Mouse (Mus musculus) heart, adult 11 months (tissue): Measurements from ENCODE around the gene Rgl1.

Experiments
- DNase-seq: peaks from one replicate; pipeline ENCODE4 v3.0.0; 2022

Gene Rgl1

DNA sequence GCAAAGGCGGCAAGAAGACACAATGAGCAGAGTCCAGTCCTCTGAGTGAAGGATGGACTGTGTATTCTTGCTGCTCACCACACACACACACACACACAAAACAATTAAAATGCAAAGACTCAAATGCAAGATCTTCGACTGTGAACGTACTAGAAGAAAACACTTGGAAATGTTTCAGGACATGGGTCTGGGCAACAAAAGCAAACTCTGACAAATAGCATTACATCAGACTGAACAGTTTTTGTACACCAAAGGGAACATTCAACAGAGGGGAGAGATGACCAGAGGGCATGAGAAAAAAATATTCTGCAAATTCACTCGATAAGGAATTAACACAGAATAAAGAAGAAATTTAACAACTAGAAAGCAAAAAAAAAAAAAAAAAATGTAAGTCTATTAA is 52.2 kb downstream of the Rgl1 start:
- no peak for DNase-seq

DNA sequence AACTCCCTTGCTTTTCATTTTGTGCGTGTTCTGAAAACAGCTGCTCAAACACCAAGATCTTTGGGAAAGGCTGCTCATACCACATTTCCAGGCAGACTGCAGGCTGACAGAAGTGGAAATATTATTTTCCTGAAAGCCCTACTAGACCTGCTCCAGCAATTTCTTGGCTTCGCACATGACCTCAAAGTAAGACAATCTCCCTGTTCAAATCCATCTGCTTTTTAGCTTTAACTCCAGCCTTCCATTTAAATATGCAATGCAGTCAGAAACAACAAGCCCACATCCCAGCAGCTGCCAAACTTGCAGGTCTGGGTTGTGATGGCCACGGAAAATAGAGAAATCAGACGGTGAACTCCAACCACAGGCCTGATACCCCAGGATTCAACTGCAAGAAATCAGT is 55.1 kb downstream of the Rgl1 start:
- DNase-seq = peak; percentile 34

DNA sequence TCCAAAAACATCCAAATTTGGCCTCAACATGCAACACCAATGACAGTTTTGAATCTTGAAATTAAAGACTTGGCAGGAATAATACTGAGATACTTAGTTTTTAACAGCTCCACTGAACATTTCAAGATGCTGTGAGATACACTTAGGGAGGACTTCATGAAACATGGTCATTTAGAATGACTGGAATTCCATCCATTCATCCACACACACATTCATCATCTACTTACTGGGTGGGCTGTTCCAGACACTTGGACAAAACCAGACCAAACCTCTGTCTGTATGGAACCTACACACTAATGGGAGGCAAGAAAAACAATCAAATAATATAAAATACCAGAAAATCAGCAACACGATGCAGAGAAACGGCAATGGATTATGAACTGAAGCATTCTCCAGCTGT is 58.6 kb downstream of the Rgl1 start:
- DNase-seq = peak; percentile 30

DNA sequence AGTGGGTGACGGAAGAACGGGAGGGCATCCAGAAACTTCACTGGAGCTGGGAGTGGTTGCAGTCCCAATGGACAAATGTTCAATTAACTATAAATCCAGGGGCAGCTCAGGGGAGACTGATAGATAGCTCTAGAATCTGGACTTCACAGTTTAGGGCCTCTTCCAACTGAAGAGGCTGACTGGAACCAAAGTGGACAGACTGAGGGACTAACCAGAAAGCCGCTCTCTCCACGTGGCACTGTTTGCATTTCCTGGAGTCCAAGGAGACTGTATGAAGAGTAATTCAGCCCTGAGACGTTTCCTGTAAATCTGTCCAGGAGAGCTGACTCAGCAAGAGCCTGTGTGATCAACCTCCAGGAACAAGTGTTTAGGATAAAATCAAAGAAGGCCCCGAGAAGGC is 62.2 kb downstream of the Rgl1 start:
- DNase-seq = peak; percentile 52

DNA sequence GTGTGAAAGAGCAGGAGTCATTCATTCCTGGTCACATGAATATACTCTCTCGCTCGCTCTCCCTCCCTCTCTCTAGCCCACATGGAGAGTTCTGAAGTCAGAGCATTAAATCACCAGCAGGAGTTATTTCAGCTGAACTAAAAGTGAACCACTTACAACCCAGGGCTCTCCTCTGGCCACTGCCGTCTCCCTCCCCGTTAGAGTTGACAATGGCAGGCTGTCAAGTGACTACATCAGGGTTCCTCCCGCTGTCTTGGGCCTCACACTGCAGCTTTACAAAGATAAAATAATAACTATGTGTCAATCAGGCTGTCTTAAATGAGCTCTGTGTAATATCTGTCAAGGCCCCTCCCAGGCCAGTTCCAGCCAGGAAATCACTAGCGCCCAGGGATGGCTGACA is 63.2 kb downstream of the Rgl1 start:
- peak; percentile 96 for DNase-seq

DNA sequence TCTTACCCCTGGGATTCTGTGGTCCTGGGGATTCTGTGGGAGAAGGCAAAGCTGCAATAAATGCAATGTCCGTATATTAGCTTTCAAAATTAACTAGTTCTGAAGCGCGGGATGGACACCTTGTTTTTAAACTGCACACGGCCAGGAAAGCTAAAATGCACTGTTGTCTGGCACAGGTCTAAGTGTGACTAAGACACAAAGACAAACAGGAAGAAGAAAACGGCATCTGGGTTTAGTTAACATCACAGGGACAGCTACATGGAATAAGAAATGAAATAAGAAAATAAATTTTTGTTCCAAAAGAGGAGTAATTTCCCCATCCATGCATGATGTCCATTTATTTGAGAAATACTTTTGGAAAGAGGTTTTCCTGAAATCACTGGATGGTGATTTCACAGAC is 65.1 kb downstream of the Rgl1 start:
- DNase-seq = no peak

DNA sequence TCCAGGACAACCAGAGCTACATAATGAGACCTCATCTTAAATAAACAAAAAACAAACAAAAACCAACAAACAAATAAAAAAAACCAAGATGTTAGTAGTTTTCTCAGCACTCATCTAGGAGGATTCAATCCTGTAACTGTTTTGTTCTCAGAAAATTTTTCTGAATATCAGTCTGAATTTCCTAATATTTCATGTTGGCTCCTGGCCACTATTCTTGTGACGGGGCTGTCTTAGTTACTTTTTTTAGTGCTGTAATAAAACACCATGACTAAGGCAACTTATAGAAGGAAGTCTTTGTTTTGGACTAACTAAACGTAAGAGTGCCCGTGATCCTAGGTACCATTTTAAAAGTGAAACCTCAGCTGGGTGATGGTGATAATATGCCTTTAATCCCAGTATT is 68.8 kb downstream of the Rgl1 start:
- DNase-seq = no peak

DNA sequence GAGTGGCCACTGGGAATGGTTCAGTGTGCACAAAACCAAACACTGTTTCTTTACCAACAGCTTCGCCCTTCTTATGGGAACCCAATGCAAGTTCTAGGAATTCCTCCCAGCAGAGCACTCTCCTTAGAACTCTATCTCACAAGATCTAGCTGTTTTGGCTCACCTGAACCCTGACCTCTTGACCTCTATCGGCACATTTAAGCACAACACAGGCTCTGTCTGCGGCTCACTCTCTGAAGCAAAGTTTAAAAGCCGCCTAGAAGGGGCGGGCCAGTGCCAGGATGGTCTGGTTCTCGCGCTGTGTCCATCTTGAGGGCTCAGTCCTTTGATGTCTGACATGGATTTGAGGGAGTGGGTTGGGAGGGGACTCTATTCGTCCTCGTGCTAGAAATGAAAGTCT is 70.7 kb downstream of the Rgl1 start:
- no peak for DNase-seq

DNA sequence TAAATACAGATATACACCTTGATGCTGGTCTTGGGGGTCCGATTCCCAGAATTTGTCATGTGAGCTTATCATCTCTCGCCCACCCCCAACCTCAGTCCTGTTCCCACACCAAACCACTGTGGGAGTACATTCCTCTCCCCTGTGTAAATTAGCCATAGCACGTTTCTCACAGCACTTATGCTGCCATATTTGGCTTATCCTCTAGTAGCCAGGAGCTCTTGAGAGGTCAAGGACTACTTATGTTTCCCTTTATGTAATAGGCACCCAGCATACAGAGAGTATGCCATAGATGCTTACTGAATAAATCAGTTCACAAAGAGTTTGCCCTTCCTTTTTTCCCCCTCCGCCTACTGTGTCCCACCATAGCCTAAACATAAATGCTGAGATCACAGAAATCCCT is 76.2 kb downstream of the Rgl1 start:
- DNase-seq = no peak

DNA sequence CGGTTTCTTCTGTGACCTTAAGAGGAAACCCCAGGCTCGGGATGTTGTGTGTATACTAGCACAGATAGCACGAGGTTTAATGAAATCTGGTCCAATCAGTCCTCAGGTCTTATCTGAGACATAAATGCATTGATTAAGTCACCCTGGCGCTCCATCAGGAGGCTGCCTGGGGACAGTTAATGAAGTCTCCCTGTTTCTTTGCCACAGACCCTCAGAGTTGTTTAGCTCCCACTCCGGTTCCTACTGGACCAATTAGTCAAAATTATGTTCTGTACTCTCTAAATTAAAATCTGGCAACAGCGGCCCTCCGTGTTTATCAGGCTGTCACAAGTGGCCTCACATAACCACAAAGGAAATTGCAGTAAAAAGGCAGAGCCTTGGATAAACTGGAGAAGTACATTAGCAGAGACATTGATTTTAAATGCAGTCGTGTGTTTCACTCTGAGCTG is 78.4 kb downstream of the Rgl1 start:
- no peak for DNase-seq

DNA sequence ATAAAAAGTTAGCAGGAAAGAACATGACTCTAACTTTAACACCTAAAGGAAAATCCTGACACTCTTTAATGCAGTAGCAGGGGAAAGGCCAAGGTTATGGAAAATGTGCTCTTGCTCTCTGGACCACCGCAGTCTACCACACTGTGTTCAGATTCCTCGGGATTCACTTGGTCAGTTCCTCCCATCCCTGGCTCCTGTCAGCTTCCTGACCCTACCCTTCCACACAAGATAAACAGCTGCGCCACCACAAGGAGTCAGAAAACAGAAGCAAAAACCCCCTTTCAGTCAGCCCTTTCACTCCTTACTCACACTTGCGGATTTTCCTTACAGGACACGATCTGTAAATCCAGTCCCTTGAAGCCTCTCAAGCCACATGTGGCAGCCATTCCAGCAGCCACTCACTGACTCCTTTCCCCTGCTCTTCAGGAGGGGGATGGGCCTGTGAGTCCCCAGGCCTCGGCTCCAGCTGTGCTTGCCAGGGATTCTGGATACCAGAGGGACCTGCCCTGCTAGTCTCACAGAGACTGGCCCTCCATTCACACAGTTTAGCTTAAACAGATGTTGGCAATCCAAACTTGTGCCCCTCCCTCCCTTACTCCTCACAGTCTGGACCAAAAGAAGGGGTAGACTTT is 78.9 kb downstream of the Rgl1 start:
- peak; percentile 97 for DNase-seq

DNA sequence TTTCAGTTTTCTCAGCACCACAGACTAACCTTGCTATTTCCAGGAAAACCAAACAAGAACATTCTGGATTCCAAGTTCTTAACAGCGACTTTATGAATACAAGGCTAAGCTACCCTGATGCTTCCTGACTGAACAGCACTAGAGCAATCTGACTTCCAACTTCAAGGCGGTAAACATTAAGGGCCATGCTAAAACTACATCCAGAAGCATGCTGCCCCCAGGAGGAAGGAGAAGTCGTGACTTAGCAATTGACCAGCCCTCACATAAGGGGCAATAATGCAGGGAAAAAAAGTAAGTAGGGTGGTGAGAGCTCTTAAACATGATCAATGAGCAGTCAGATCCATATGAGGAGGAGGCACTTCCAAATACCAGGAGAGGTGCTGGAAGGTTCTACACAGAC is 80.6 kb downstream of the Rgl1 start:
- peak; percentile 72 for DNase-seq

DNA sequence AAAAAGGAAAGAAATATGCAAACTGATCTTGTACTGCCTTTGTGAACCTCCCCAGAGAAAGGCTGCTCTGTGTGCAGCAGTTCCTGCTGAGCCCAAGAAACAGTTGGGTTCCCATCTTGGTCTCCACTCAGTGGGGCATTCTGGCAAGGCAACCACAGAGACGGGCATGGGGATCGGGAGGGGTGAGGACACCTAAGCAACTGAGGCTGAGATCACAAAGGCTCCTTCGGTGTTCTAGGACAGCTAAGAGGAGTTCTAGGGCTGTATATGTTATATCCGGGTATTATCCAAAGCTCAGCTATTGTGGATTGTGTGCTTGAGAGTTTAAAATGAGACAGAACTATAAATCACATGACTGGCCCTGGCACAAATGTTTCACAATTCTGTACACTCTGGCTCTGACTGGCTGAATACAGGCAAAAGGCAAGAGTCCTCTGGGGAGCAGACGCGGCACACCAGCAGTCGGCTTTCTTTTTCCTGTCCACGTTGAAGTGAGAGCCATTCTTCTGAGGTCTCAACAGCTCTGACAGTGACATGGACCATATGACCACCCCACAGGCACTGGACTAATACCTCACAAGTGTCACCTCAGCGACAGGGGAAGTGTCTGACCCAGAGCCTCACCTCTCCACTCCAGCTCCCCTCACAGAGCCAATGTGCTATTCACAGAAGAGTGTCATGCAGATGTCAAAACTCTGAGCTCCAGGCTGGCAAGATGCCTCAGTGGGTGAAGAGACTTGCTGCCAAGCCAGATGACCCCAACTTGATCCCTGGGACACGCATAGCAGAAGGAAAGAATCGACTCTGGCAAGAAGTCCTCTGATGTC is 83.6 kb downstream of the Rgl1 start:
- DNase-seq = peak; percentile 98

DNA sequence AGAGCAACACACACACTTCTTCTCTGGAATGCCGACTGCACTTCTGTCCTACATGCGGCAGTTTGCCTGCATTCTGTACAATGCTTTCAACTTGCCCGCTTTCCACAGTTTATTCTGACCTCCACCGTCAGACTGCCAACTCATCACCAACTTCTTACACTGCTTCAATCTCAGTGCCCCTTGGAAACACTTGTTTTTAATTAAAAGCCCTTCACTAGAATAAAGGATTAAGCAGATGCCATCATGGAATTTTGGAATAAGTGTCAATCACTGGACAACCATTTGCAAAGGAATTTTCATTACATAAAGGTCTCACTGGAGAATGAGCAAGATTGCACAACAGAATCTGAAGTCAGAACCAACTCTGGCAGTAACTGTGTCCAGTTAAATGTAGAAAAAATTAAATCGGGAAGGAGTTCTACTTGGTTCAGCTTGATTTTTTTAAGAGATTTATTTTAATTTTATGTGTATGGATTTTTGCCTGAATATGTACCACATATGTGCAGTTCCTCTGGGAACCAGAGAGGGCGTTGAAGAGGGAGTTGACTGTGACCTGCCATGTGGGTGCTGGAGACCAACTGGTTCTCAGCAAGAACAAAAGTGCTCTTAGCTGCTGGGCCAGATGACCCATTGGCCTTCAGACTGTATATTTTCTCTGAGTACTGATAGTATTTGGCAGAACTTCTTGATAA is 84.3 kb downstream of the Rgl1 start:
- no peak for DNase-seq

DNA sequence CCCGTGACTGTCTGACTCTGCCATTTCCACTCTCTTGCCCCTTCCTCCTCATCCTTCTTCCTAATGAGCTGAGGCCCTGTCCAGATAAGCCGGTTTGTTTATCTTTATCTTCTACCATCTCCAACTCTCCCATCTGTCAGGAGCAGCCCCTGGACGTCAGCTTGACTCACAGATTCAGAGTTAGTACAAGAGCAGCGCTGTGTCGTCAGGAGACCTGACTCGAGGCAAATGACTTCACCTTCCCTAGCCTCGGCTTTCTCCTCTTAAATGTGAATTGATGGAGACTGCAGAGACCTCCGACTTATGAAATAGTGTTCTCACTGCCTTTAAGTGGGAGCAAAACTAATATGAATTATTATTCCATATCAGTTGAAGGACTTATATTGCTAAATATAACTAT is 85.0 kb downstream of the Rgl1 start:
- DNase-seq = peak; percentile 85

DNA sequence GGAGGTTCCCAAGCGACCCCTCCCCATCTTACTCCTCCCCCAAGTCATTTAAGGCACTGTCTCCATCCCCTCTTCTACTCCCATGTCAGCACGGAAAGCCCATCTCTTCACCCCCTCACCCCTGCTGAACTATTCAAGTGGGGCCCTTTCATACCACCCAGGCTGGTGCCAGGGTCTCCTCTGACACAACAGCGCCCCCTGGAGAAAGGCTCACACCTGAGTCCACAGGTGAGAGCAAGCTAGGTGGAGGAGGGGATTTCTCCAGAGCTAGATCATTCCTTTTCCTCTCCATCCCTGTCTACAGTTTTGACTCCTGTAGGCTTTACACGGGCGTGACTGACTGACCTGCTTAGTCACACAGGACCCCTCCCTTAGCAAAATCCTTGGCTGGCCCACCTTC is 87.7 kb downstream of the Rgl1 start:
- DNase-seq = peak; percentile 89

DNA sequence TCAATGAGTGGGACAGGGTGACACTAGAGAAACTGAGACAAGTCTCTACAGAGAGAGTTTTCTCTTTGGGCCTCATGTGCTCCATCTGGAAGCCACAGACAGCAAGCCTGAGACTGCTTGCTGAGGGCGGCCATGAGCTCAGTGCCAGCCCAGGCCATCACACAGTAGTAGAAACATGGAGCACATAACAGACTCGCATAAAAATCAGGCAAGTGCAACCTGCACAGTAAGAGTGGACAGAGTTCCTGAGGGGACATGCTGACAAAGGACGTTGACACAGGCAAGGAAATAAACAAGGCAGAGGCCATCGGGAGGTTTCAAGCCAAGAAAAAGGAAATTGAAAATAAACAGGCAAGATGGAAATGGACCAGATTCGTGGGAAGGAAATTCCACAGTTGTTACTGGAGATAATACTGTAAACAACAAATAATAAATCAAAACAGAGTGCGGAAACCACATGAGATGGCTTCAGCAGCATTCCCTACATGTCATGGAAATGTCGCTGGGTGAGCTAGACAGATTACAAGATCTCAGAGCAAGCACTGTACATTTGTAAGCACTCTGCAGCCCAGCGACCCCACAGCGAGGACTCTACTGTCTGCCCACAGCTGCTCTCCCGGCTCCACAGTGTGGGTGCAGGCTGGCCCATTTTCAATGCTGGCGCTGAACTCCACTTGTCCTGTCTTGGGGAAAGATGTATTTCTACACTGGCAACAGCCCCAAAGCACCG is 88.5 kb downstream of the Rgl1 start:
- peak; percentile 91 for DNase-seq

DNA sequence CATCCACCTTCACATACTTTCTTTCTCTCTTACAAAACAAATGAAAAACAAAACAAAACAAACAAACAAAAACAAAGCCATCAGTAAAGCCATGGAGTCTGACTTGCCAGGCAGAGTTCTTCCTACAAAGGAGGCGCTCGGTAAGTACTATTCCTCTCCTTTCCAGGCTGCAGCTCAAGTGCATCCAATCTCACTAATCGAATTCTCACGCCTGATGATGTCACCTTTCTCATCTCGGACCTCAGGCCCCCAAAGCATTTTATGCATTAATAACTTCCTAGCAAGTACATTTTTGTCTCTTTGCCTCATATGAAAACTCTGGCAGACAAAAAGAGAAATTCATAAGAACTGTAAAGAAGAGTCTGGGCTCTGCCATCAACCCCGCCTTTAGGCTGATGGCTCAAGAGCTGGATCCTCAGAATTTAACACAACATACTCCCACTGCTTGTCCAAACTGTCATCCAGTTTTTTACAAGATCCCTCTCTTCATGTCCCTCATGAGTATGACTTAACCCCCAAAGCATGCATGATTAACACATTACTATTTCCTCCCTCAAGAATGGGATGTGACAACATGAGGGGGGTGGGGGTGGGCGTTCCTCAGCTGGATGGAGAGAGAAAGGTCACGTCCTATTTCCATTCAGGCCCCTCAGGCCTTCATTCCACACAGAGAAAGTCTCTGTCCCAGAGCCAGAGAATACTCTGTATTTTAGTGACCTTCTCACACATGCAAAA is 96.5 kb downstream of the Rgl1 start:
- DNase-seq = peak; percentile 90

DNA sequence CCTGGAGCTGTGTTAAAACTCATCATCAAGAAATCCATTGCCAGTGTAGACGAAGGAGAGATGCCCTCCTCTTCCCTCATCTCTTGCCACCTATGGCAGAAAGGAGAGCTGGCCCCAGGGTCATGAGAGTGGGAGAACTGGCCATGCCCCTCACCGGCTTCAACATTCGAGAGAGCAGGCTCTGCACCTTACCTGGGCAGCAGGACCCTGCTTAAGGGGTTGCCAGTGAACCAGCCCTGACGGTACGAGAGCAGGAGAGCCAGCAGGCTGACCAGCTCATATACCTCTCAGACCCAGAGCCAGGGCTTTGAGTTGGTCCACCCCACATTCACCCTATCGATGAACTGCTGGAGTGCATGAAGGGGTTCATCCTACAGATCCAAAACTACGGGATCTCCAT is 105.7 kb downstream of the Rgl1 start:
- DNase-seq = peak; percentile 68

DNA sequence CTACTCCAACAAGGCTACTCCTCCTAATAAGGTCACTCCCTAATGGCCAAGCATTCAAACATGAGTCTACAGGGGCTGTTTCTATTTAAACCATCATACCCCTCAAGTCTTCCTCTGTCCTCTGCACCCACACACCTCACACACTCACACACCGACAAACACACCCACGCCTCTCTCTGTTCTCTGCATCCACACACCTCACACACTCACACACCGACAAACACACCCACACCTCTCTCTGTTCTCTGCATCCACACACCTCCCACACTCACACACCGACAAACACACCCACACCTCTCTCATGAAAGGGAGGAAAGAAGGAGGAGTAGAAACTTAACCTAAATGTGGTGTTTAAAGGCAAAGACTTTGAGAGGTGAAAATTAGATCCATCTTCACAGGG is 106.2 kb downstream of the Rgl1 start:
- no peak for DNase-seq

DNA sequence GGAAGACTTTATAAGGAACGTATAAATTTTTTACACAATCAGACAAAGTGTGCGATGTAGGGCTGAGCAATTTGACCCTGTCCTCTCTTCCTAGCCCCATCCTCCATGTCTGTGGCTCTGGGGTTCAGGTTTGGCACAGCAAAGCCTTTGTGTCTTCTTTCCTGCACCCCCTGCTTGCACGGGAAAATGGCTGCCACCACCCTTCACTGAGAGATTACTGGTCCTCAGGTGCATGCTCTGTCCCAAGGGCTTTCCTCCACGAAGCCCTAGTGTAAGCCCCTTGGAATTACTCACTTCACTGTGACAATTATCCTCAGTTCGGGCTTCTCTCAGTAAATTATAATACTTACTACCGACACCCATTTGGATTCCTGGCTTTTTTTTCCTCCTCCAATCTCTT is 109.5 kb downstream of the Rgl1 start:
- peak; percentile 73 for DNase-seq

DNA sequence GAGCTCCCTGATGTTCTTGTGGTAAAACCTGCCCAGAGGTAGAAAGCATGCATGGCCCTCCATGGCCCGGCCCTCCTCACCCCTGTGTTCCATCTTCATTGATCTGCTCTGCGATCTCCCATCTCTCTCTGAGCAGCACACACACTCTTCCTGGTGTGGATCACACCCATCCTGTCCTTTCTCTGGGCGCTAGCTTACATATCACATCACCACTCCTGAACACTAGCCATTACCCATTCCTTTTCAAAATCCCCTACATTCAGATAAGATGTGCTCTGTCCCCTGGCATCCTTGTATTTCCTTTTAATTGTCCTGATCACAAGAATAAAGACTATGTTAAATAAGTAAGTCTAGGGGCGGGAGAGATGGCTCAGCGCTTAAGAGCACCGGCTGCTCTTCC is 111.3 kb downstream of the Rgl1 start:
- no peak for DNase-seq

DNA sequence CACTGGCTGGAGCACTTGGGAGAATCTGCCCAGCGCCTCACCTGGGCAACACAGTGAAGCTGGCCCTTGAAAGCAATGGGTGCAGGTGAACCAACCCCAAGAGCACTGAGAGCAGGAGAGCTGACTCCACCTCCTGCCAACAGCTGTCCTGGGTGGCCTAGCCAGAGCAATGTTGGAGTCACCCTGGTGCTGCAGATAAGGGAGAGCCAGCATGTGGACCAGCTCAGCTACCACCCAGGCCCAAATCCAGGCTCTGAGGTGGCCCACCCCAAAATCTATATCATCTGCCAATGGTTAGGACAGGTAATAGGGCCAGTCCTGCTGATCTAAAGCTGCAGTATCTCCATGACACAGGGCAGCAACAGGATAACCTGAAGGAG is 114.7 kb downstream of the Rgl1 start:
- DNase-seq = peak; percentile 81
